Mouse (Mus musculus) spleen, postnatal 10 days (tissue): ENCODE measurements around the gene Mre11a.
A peak's percentile ranks its signal among the peaks of the same experiment; 100 is the strongest.

Experiments
- DNase-seq, 2 experiments: peaks; one replicate each; pipeline ENCODE4 v3.0.0; 2021 to 2022; ENCODE audit warnings: low spot score in 2 of 2

Mre11a gene

DNA sequence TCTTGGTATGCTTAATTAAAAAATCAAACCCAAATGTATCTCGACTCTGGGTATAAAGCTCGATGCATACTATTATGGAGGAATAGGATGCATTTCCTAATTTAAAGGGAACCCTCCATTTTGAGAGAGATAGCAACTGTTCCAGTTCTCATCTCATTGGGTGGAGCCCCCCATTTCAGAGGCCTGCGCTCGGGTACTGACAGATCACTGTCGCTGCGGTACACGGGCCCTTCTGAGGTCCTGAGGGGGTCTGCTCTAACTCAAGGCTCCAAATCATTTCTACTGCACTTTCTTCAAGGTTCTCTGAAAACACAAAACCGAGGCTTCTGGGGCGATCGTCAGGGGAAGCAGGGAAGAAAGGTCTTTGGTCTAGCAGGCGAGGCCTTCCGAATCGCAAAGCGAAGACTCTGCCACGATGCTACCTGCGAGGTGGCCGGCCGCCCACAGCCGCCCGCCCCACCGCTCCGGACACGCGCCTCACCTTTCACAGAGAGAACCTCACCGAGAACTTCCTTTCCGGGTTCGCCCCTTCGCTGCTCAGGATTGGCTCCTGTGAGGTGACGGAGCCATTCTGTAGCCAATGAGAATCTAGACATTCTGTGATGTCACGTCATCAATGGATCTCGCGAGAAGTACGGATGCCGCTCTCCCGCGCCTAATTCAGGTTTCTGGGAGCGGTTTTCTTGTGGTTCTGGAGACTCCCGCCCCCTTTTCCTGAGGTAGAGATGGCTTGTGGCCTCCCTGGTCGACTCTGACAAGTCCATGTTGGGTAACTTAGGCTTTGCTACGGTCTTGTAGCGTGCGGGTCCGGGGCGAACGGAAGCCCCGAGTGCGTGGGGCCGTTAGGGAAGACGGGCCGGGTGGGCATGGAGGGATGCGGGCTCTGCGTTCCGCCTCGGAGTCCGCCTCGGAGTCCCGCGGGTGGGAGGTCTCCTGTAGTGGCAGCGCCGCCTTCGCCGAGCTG is at the start of gene Mre11a, which contains the start of gene Ankrd49:
Gene Mre11a, plus strand, starts transcription at position 616 of the 964 bp plus-strand sequence.
Gene Ankrd49, minus strand, starts transcription at position 818 of the 964 bp plus-strand sequence.
- peak; percentile 93 for DNase-seq

DNA sequence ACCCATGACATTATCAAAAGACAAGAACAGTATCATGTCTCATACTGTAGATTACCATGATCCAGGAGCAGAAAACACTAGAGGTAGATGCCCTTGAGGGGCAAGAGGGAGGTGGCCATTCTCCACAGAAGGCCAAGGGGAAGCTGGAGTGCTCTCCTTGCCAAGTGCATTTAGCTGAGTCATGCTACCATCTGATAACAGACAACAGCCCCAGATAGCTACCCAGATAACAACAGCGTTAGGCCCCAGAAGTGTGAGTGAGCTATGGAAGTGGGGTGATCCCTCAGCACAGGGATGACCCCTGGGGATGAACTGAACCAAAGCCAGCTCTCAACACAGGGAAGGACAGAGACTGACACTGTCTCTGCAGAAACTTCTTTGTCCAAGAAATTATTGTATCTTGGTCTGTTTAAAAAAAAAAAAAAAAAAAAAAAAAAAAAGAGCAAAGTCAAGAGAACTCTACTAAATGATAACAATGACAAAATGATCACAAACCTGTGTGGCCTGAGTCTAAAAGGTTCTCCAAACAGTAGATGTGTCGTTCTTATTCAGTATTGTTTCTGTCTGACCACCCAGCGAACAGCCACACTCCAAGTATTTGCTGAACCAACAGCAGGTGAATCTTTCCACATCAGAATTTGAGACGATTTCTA is 44.8 kb upstream of the Mre11a start:
- DNase-seq = no peak

DNA sequence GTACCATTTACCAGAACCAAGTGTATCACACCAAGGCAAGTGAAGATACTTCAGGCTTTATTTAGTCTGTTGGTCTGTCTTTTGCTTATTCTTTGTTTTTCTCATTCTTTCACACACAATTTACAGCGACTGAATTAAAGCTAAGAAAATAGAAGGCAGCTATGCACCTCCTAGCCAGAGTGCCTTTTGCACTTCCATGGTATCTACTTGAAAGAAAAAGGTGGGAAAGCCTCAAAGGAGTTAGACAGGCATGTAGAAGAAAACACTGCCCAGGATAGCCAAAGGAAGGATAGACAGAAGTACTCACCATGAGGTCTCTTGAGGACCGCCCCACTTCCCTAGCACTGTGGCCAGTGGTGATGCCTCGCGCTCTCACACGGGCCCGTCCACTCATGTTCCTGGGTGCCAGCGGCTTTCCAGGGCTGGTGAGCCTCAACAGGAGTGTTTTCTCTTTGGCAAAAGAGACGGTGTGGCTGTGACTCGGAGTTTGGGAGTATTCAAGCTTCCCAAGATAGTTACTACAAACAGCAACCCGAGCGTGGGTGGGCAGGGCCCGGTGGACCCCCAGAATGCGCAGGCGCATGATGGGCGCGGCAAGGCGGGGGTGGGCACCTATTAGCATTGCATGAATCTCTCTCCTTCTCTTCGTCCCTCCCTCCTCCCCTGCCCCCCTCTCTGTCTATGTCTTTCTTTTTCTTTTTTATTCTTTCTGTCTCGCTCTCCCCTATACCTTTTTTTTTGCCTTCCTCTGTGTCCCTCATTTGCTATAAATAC is 44.1 kb upstream of the Mre11a start, which contains the start of gene Piwil4:
Gene Piwil4, minus strand, starts transcription at position 583 of the 774 bp plus-strand sequence.
- no peak for DNase-seq

DNA sequence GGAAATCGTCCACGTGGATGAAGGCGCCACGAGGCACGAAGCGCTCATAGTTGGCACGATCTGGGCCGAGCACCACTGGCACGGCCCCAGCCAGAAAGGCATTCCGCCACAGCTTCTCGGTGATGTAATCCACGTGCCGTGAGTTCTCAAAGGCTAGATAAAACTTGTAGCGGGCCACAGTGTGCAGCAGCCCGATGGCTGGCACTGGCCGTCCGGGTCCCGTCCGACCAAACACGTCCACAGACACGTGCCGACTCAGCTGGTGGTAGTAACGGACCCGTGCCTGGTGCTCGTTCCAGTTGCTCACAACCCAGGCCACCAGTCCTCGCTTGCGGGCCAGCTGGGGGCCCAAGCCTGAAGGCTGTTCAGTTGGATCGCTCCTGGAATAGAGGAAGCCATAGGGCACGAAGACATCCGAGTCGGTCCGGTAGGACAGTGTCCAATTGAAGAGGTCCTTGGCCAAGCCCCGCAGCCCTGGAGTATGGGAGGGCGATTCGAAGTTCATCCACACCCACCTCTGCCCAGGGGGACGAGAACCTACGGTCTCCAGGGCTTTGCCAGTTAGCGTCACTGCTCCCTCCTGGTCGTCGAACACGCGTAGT is 33.5 kb upstream of the Mre11a start:
- DNase-seq = no peak

GRCm38 (mm10) chr9:14751503-14752000 is 32.9 kb upstream of the Mre11a start:
- DNase-seq = peak; percentile 10 to 27

GRCm38 (mm10) chr9:14752001-14752522 is 32.4 kb upstream of the Mre11a start, which contains the start of gene Fut4:
TSS of gene Fut4 (minus strand) at chr9:14752393.
- DNase-seq = peak; percentile 16 to 43

DNA sequence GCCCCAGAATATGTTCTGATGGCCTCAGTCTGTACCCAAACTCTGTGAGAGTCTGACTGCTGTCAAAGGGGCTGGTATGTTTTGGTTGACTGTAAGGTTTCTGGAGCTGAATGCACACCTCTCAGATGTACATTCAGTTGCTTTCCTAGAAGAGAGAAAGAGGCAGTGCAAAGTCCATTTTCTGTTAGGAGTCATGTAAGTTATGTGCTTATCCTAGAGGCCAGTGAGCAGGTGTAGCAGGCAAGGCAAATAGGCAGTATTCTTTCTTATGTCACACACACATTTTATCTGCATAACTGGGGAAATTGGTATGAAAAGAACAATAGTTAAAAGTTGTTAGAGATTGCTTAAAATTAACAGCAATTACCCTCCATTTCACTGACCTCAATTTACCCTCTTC is 30.5 kb upstream of the Mre11a start:
- DNase-seq = no peak

GRCm38 (mm10) chr9:14754469-14754868 is 30.0 kb upstream of the Mre11a start:
- no peak for DNase-seq

GRCm38 (mm10) chr9:14758590-14758989 is 25.9 kb upstream of the Mre11a start:
- no peak for DNase-seq

DNA sequence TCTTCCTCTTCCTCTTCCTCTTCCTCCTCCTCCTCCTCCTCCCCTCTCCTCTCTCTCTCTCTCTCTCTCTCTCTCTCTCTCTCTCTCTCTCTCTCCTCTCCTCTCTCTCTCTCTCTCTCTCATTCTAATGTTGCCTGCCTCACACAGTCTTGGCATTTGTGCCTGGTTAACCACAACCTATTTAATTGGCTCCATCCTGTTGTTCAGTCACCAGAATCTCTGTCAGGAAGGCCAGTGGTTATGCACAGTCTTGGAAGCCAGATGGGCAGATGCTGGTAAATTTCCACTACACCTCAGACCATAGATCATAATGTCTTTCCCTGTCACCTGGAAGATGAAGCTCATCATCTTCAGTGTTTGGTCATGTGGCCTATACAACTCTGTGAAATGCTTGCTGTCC is 25.2 kb upstream of the Mre11a start:
- DNase-seq = no peak

DNA sequence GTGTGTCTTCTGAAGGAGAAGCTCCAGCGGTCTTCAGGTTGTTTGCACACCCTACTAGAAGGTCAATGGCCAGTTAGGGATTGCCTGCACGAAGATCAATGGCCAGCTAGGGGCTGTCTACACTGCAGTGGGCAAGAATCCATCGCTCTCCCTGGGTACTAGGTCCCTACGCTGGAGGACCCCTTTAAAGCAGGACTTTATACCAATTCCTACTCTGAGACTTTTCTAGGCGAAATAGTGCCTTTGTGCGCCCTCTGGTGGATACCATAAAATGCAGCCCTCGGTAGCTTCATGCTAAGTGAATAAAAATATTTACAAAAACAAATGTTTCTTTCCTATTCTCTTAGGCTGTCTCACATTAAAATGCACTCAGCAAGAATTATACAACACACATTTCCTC is 19.7 kb upstream of the Mre11a start:
- DNase-seq = peak; percentile 22 to 64

- DNase-seq = no peak
Measured at GRCm38 (mm10) chr9:14769811-14770210, 14.6 kb upstream of the Mre11a start.

DNA sequence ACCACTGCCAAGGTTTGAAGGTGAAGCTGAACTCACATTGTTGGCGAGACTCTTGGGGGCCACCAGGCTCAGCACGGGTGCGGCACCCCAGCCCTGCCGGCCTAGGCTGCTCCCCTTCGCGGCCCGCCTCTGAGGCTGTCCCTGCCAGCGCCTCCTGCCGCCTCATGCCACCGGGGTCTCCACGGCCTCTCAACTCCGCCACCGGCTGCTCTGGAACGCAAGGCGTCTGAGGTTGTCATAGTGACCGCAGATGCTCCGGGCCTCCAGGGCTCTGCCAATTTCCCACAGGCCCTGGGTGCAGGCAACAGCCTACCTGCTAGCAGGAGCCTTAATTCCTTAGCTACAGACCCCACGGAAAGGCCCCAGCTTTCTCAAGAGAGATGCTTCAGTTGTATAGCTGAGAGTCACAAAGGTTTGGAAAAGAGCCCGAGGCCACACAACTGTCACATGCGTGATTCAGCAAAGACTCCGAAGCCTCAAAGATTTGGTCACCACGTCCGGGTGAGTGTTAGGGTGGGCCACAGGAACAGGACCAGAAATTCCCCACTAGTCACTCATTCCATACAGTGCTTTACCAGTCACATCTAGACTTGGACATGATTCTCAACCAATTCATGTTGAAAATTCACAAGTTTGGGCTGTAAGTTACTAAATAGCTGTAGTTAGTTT is 13.5 kb upstream of the Mre11a start, which contains the start of gene 1700012B09Rik:
Gene 1700012B09Rik, minus strand, starts transcription at position 228 of the 669 bp plus-strand sequence.
- no peak for DNase-seq

GRCm38 (mm10) chr9:14772074-14772473 is 12.4 kb upstream of the Mre11a start:
- DNase-seq = no peak

DNA sequence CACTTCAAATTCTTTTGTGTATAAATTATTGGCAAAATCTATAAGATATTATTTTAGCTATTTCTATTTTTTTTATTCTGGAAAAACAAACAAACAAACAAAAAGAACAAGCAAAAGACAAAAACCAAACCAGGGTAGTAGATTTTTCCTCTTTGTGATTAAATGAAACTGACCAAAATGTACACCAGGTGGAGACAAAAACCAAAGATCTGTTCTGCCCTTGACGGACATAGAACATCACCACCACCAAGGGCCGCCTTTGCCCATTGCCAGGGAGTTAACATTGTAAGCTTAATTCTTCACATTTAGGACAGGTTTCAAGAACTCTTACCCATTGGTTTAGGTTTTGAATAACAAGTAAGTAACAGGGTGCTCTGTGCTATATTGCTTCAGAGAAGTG is 10.6 kb upstream of the Mre11a start:
- no peak for DNase-seq

- no peak for DNase-seq
Measured at GRCm38 (mm10) chr9:14778341-14778740, 6.1 kb upstream of the Mre11a start.

DNA sequence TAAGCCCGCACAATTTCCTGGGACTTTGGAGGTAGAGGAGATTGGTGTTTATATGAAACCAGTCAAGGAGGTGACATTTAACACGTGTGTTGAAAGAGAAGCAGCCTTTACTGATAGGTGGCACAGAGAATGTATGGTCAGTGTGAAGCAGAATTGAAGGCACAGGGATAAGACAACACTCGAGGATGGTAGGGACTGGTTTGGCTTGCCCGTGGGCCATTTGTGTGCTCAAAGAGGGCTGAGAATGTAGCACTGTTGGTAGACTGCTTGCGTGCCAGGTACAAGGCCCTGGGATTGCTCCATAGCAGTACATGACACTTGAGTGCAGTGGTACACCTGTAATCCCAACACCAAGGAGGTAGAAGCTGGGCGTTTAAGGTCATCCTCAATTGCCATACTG is 2.9 kb downstream of the Mre11a start:
- no peak for DNase-seq

DNA sequence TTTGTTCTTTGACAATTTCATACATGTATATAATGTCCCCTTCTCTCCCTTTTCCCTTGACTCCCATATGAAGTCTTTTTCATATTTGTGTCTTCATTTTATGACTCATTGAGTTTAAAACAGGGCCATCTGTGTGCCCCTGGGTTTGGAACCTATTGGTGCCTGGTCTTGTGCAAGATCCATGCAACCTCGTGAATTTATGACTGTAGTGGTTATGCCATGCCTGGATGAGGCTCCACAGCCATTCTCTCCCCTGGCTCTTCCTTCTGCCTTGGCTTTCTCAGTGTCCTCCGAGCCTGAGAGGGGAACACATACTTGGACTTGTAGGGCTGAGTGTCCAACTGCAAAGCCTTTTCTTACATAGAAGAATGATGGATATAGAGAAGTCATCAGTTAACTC is 21.3 kb downstream of the Mre11a start:
- no peak for DNase-seq

DNA sequence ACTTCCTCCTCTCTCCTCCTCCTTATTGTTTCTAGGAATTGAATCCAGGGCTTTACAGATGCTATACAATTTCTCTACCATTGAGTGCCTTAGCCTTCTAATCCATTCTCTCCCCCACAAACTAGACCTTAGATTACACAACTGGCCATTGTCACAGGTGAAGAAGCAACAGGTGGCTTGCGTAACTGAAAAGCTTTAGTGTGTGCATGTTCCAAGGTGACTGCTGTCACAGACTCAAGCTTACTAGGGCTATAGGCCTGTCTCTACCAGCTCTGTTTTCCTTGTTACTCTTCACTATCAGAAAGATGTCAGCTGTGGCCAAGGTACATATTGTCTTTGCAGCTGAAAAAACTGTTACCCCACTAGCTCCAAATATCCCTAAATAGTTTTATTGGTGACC is 22.3 kb downstream of the Mre11a start:
- no peak for DNase-seq

- DNase-seq = no peak
Measured at GRCm38 (mm10) chr9:14810111-14810510, 25.7 kb downstream of the Mre11a start.
